In genomic region chr8:108148599-108149249, GRCm38 (mm10) we compare ENCODE assay signal across 19 mouse cellular contexts.
DNase-seq lines count a peak whose midpoint lies in the region; ATAC-seq and TF ChIP-seq lines count a peak whose summit lies in the region.
"Had no signal": no experiment of that assay in that cellular context is flagged by ENCODE, and none has a peak within 500 bp of the region (broad histone marks: within the 10 kb centered on the region; RNA-seq: fewer than 3 reads in every experiment).

No protein-coding gene starts in this region.

- ATAC-seq in kidney, embryonic 14.5 days (ENCODE audit: low FRiP score, low TSS enrichment): peak; percentile 62; the same call in 1 of the 2 replicates
- no peak for ATAC-seq in embryonic facial prominence, embryonic 12.5 days (ENCODE audit: insufficient number of reproducible peaks, insufficient read depth, low FRiP score, low TSS enrichment)
- ATAC-seq in embryonic facial prominence, embryonic 15.5 days (ENCODE audit: insufficient number of reproducible peaks, low FRiP score, low TSS enrichment, low read depth): 0 out of 2 replicates have a peak, but pooled peaks have one; percentile 29
- ATAC-seq: hindbrain, embryonic 16.5 days had no signal

- TF ChIP-seq POLR2A in liver, adult 2 months (IDR thresholded peaks at IDR 0.05; ENCODE audit: extremely low read depth, insufficient read depth, low read length): no peak

- DNase-seq in kidney, postnatal 36 days: no peak
- DNase-seq in liver, adult 2 months (ENCODE audit: extremely low read depth, low read depth, low spot score): peak; percentile 34
- no peak for DNase-seq in liver
- DNase-seq in gastrocnemius, postnatal 10 days: no peak
- no peak for DNase-seq in heart, postnatal 36 days
- DNase-seq: adrenal gland, adult 2 months; adrenal gland, postnatal 25 days; cerebellum, adult 2 months; cerebellum, postnatal 10 days; gastrocnemius, adult 2 months; gastrocnemius, postnatal 36 days; heart, adult 11 months; heart, postnatal 4 days had no signal

- WGBS in kidney, embryonic 14.5 days: 47% methylated on average over 15 of the region's 15 CpGs
- 72% methylated on average over 15 of the region's 15 CpGs for WGBS in liver, adult 2 months
- 61% methylated on average over 15 of the region's 15 CpGs for WGBS in embryonic facial prominence, embryonic 12.5 days
- 67% methylated on average over 15 of the region's 15 CpGs for WGBS in embryonic facial prominence, embryonic 15.5 days

- no peak overlapping the region for H3K4me3 ChIP-seq in kidney, embryonic 14.5 days (ENCODE audit: low read length)
- no peak overlapping the region for H3K4me3 ChIP-seq in liver, adult 2 months (ENCODE audit: insufficient read depth, low read depth, low read length)
- no peak overlapping the region for H3K4me3 ChIP-seq in embryonic facial prominence, embryonic 12.5 days
- no peak overlapping the region for H3K4me3 ChIP-seq in embryonic facial prominence, embryonic 15.5 days (replicated peaks)
- H3K4me3 ChIP-seq: gastrocnemius, adult 2 months; heart, embryonic 13.5 days; hindbrain, embryonic 12.5 days had no signal

- H3K4me1 ChIP-seq in kidney, embryonic 14.5 days (ENCODE audit: control insufficient read depth, insufficient read depth, low read length): peaks cover 6% of the 10 kb centered on the region; the same call in 1 of the 2 replicates
- H3K4me1 ChIP-seq in liver, adult 2 months (ENCODE audit: control insufficient read depth, insufficient read depth, low read length): peaks cover 2% of the 10 kb centered on the region; the same call in 1 of the 2 replicates
- peaks cover 11% of the 10 kb centered on the region for H3K4me1 ChIP-seq in embryonic facial prominence, embryonic 12.5 days
- H3K4me1 ChIP-seq in embryonic facial prominence, embryonic 15.5 days: 0 out of 2 replicates have a peak, but pooled peaks cover 3% of the 10 kb centered on the region
- H3K4me1 ChIP-seq: heart, embryonic 13.5 days had no signal

- H3K27me3 ChIP-seq in kidney, embryonic 14.5 days (ENCODE audit: control insufficient read depth, insufficient read depth, low read length): no peaks in the 10 kb centered on the region
- H3K27me3 ChIP-seq in liver, adult 2 months (ENCODE audit: control insufficient read depth, insufficient read depth, low read length): no peaks in the 10 kb centered on the region
- H3K27me3 ChIP-seq in embryonic facial prominence, embryonic 12.5 days: no peaks in the 10 kb centered on the region
- H3K27me3 ChIP-seq in embryonic facial prominence, embryonic 15.5 days: no peaks in the 10 kb centered on the region
- H3K27me3 ChIP-seq: heart, embryonic 13.5 days; hindbrain, embryonic 12.5 days had no signal

- H3K9me3 ChIP-seq in kidney, embryonic 14.5 days (ENCODE audit: control insufficient read depth, low read length): no peaks in the 10 kb centered on the region
- no peaks in the 10 kb centered on the region for H3K9me3 ChIP-seq in embryonic facial prominence, embryonic 12.5 days
- no peaks in the 10 kb centered on the region for H3K9me3 ChIP-seq in embryonic facial prominence, embryonic 15.5 days (replicated peaks)
- H3K9me3 ChIP-seq: heart, embryonic 13.5 days; hindbrain, embryonic 12.5 days had no signal

- H3K4me2 ChIP-seq in kidney, embryonic 14.5 days (replicated peaks; ENCODE audit: low read depth, low read length): peak overlapping the region; percentile 34
- H3K4me2 ChIP-seq in embryonic facial prominence, embryonic 12.5 days (replicated peaks): peak overlapping the region; percentile 19; the same call in 1 of the 2 replicates
- H3K4me2 ChIP-seq in embryonic facial prominence, embryonic 15.5 days (replicated peaks): no peak overlapping the region
- H3K4me2 ChIP-seq: heart, embryonic 13.5 days; hindbrain, embryonic 12.5 days had no signal

- H3K27ac ChIP-seq in kidney, embryonic 14.5 days (ENCODE audit: low read depth, low read length): no peak overlapping the region
- no peak overlapping the region for H3K27ac ChIP-seq in liver, adult 2 months (replicated peaks; ENCODE audit: insufficient read depth, low read depth, low read length)
- no peak overlapping the region for H3K27ac ChIP-seq in embryonic facial prominence, embryonic 12.5 days
- H3K27ac ChIP-seq in embryonic facial prominence, embryonic 15.5 days (replicated peaks): no peak overlapping the region
- H3K27ac ChIP-seq: gastrocnemius, adult 2 months; heart, embryonic 13.5 days; hindbrain, embryonic 12.5 days had no signal

- H3K36me3 ChIP-seq in kidney, embryonic 14.5 days (ENCODE audit: control insufficient read depth, insufficient read depth, low read length): no peaks in the 10 kb centered on the region
- no peaks in the 10 kb centered on the region for H3K36me3 ChIP-seq in liver, adult 2 months (ENCODE audit: control insufficient read depth, insufficient read depth, low read length)
- H3K36me3 ChIP-seq in embryonic facial prominence, embryonic 12.5 days: no peaks in the 10 kb centered on the region
- H3K36me3 ChIP-seq in embryonic facial prominence, embryonic 15.5 days: no peaks in the 10 kb centered on the region
- H3K36me3 ChIP-seq: heart, embryonic 13.5 days; hindbrain, embryonic 12.5 days had no signal

- intact Hi-C loops in heart, postnatal 36 days (cut with DNase I): no loop called here

- TF ChIP-seq CTCF in liver, adult 2 months (IDR thresholded peaks at IDR 0.05; ENCODE audit: low read depth, low read length): no peak

- no peak overlapping the region for H3K9ac ChIP-seq in kidney, embryonic 14.5 days (ENCODE audit: low read depth, low read length)
- no peak overlapping the region for H3K9ac ChIP-seq in liver, adult 2 months (ENCODE audit: low read depth, low read length)
- no peak overlapping the region for H3K9ac ChIP-seq in embryonic facial prominence, embryonic 12.5 days
- H3K9ac ChIP-seq in embryonic facial prominence, embryonic 15.5 days: no peak overlapping the region
- H3K9ac ChIP-seq: heart, embryonic 13.5 days; hindbrain, embryonic 12.5 days had no signal

- no peaks in the 10 kb centered on the region for H3K79me2 ChIP-seq in liver, adult 2 months (ENCODE audit: control insufficient read depth, insufficient read depth, low read length)
